Mouse (Mus musculus) frontal cortex, postnatal 36 days (tissue): Measurements from ENCODE around the gene Ern2.

Source experiments
- DNase-seq, 2 experiments: peaks; one replicate each; pipeline ENCODE4 v3.0.0; 2022; ENCODE audit warnings: low spot score in 2 of 2

Ern2 gene

DNA sequence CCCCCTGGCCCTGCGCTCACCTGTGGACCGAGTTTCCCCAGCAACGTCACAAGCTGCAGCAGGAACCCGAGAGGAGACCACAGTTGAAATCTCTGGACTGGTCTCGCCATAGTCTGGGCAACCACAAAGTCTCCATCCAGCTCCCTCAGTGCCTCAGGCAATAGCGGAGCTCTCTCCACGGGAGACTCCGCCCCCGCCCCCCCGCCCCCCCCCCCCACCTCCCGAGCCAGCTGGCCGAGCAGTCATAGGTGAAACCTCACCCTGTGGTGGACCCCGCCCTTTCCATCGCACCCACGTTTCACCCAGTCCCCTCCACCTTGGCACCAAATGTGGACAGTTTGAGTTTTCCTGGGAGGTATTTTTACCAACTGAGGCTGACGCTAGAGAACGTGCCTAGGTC, at the start of gene Ern2:
Gene Ern2 (minus strand): TSS at position 165 of the 400 bp plus-strand sequence.
- no peak for DNase-seq

DNA sequence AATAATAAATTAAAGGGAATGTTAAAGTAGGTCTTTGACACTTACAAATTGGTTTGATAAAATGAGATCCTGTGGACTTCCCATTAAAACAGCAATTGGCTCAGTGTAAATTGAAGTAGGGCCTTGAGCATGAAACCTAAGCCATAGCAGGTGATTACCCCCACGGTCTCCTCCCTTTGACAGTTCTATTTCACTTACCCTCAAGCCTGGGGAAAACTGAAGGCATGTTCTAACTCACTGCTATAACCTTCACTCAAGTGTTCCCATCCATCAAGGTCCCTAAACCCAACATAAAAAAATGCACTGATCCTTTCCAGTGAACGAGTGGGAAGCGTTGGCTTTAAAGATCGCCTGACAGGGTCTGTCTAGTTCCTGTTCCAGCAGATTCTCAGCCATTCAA, 44.9 kb upstream of the Ern2 start:
- DNase-seq = no peak

DNA sequence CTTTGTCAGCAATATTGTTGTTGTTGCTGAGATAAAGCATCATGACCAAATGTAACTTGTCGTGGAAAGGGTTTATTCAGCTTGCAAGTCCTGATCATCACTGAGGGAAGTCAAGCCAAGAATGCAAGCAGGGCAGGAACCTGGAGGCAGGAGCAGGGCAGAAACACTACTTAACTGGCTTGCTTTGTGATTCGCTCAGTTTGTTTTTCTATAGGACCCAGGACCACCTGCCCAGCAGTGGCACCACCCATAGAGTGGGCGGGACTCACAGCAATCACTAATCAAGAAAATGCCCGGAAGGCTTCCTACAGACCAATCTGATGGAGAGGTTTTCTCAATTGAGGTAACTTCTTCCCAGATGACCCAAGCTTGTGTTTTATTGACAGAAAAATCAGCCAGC, 43.9 kb upstream of the Ern2 start:
- no peak for DNase-seq

DNA sequence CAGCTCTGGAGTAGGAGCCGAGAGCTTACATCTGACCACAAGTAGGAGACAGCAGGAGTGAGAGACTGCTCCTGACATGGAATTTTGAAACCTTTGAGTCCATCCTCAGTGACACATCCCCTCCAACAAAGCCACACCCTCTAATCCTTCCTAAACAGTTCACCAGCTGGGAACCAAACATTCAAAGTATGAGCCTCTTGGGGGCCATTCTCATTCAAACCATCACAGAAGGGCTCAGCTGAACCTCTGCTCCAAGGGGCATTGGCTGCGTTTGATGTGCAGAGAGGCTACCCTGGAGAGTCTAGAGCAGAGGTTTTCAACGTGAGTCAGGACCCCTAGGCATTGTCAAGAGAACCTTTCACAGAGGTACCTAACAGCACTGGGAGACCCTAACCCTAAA, 43.3 kb upstream of the Ern2 start:
- no peak for DNase-seq

DNA sequence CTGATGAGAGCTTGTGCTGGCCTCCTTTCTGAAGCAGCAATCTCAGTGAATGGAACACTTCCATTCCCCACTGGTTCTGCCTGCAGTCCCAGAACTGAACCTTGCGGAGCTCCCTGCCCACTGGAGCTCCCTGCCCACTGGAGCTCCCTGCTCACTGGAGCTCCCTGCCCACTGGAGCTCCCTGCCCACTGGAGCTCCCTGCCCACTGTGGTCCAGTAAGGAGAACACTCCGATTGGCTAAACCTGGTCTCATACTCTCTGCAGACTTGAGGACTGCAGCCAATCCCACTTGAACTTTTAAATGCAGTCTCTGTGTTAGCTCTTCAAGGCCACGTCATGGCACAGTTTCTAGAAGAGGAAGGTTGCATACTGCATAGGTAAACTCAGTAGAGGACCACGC, 40.7 kb upstream of the Ern2 start:
- DNase-seq = no peak

DNA sequence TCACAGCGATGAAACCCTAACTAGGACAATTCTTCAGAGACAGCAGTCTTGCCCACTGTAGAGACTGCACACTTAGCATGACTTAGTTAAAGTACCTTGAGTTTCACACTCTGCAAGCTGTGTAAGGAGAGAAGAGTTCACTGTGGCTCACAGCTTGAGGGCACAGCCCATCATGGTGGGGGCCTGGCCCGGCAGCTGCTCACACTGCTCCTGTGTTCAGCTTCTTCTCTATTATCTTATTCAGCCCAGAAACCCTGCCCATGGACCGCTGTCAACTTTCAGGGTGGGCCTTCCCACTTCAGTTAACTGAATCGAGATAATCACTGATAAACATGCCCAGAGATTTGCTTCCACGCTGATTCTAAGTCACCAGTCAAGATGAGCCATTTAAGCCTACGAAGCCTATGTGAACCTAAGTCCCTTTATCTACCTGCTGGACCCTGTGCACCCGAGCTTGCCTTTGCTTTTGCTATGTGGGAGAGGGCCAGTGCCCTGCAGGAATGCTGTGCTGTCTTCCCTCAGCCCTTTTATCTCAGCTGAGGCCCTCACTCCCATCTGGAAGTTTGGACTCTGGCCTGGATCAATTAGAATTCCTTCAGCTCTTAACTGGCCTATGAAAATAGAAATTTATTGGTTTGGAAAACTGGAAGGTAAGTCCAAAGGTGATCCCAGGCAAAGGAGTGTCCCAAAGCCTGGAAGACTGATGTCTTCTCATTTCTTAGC, 40.2 kb upstream of the Ern2 start:
- DNase-seq = no peak

DNA sequence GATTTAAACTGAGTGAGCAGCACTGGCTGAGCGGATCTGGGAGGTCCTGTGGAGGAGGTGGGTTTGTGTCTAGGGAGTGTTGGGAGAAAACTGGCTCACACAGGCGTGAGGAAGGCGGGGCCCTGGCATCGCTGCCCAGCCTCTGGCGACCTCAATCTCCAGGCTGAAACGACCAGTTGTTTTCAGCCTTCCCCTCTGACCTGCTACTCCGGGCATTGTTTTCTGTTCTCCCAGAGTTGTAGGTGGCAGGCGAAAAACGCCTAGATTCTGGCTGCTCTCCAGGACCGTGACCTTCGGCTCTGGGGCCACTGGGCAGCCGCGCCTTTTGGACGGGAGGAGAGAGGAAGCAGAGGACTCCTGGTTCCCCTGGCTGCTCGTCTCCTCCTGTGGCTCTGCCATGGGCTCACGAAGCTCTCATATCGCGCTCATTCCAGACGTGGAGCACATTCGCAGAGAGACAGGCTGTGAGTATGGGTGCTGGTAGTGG, 33.4 kb upstream of the Ern2 start, which contains the start of gene Chp2:
Gene Chp2 (plus strand): TSS at position 182 of the 487 bp plus-strand sequence.
- DNase-seq = no peak

DNA sequence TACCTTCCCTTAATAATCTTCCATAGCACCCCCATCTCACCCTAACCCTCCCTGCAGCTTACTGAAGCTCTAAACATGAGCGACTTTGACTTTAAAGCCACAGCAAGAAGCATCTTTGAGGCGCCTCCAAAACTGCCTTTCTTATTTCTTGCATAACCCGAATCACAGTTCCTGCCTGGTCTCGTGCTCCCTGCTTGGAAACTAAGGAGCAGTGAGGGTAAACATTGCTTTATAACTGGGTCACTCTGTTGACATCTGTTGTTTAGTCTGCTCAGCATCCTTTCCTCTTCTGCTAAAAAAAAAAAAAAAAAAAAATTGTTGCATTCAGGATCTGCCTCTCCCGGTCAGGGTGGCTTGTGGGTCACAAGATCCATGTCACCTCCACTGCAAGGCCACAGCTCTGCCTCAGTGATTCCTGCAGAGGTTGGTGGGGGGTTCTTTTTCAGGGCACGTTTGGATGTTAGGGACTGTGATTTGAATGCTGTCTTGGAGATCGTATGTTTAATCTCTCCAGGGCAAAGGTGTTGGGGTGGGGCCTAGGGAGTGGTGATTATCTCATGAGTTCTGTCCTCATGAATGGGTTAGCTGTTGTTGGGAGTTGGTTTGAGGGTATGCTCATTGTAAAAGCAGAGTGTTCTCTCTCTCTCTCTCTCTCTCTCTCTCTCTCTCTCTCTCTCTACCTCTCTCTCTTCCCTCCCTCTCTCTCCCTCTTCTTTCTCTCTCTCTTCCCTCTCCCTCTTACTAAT, 22.4 kb upstream of the Ern2 start:
- no peak for DNase-seq

DNA sequence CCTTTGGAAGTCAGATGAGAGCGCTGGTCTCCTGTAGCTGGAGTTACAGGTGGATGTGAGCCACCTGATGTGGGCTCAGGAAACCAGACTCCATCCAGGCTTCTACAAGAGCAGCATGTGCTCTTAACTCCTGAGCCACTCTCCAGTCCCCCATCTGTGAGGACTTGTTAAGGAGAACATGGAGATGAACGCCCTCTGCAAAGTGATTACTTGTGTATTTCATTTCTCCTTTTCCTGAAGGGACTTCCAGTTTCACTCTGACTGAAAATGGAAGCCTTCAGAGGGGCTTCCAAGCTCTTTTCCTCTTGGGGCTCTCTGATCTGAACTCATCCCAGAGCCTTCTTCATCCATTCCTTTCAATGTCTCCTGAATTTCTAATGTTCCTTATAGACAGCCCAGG, 20.1 kb upstream of the Ern2 start:
- no peak for DNase-seq

DNA sequence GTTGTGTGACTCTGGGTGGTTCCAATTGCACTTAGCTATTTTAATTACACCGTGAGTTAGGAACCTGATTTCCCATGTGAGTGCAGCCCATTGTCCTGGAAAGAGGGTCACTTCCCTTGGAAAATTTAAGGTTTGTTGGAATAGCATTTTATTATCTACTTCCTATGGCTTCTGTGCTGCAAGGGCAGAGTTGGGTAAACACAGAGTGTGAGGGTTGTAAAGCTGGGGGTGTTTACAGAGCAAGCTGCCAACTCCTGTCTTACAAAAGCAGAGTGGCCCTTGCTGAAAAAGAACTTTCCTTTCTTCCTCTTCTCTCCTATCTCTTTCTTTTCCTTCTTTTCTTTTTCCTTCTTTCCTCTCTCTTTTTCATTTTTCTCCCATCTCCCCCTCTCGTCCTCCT, 17.9 kb upstream of the Ern2 start:
- DNase-seq = no peak

DNA sequence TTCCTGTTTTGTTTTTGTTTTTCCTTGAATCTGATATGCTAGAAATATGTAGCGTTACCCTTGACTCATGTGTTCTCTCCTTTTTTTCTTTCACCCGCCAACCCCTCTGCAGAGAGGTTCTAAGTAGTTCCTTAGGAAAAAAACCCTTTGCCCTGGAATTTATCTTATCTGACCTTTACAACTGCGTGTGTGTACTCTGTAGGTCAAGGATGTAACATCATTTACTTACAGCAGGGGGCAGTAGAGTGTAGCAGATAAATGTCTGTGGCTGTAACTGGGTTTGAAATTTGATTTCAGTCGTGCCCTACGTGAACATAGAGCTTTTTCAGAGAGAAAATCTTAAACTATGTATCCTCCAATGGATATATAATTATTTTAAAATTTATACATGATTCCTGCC, 13.3 kb upstream of the Ern2 start:
- peak in 1 of 2 experiments; percentile 51 for DNase-seq

DNA sequence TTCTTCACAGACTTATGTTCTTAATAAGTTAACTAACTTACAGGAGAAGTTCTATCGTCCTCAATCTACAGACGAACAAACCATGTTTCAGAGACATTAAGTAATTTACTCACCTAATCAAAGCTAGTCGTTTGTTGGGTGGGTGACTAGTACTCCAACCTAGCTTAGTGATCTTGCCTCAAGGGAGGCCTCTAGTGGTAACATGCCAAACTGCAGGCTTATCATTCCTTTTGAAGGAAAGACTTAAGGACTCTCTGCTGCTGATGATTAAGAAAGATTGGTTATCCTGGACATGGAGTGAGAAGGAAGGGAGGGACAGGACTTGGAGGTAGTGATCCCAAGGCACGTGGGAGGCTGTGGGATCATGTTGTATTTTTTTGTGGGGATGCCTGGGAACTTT, 11.3 kb upstream of the Ern2 start:
- DNase-seq = peak; percentile 49 to 64

DNA sequence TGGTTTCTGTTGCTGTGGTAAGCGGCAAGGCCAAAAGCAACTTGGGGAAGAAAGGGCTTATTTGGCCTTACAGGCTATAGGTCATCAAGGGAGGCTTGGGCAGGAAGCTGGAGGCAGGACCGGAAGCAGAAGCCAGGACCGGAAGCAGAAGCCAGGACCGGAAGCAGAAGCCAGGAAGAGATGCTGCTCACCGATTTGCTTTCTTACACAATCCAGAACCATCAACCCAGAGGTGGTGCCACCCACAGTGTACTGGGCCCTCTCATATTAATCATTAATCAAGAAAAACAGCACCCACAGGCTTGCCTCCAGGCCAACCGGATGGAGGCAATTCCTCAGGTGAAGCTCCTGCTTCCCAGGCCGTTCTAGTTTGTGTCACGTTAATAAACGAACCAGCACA, 10.8 kb upstream of the Ern2 start:
- DNase-seq = no peak

DNA sequence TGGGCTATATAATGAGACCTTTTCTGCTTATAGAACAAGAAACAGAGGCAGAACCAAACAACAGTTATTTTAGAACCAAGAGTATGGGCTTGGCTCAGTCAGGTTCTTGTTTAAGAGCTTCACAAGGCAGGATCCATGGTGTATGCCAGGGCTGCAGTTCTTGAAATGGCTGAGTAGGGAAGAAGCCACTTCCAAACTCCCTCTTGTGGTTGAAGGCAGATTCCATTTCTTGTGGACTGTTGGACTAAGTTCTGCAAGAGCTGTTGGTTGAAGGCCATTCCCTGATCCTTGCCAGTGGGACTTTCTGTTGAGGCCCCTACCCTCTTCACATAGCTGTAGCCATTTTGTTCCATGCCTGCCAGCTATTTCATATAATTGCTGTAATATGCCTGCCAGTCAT, 7.9 kb upstream of the Ern2 start:
- no peak for DNase-seq

DNA sequence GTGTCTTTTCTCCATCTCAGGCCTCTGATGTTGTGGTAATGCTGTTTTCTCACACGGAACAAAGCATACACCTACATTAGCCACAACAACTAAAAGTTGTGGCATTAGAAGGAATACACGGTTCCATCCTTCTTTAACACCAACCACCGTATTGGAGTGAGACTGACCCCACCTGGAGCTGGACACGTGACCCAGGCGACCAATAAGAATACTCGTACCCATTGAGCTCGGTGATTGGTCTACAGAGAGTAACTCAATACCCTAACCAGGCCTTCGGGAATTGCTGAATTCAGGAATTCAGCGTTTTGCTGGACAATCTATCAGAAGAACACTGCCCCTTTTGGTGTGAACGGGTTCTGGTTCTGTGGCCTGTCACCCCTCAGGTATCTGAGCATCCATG, 5.1 kb upstream of the Ern2 start:
- no peak for DNase-seq

DNA sequence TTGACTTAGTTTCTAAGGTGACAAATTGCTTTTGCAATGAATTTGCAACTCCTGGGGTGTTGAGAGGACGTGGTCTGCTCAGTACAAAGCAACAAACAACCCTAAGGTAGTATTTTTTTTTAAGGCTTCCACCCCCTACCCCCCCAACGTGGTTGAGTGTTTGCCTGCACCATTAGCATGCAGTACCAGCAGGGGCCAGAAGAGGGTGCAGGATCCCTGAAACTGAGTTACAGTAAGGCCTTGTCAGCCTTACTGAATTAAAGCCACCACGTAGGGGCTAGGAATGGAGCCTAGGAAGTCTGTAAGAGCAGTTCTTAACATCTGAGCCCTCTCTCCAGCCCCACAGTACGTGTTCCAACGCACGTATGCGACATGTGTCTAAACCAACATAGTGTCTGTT, 3.5 kb upstream of the Ern2 start:
- peak; percentile 13 to 24 for DNase-seq

DNA sequence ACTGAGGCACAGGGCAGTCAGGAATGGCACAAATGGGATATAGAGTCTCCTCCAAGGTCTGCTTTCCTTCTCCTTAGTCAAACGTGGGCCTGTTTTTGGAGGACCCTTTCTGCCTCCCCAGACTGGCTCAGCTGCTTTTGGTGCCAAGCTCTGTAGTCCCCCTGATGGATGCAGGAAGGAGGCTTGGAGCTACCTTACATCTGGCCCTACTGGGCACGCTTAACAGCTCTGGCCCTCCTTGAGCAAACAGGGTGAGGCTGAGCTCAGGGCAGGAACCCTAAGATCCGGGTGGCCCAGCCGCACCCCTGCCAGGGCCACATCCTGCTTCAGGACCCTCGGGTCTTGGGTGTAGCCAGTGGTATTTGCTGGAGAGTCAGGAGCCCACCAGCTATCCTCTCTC, 1.4 kb downstream of the Ern2 start:
- no peak for DNase-seq

DNA sequence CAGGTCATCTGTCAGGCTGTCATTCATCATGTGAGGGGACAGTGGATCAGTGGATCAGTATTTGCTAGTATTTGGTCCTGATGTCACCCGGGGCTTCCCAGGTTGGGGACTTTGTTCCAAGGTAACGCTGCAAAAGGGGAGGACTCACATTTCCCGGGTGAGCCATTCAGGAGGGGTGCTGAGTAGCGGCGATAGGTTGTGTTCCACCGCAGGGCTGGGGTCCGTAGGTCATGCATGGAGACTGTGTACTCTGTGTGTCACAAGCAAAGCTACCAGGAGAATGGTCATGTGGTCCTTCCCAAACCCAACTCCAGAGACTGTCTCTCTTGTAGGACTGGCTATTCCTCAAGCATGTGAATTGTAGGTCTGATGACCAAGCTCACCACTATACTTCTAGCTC, 5.3 kb downstream of the Ern2 start:
- no peak for DNase-seq

DNA sequence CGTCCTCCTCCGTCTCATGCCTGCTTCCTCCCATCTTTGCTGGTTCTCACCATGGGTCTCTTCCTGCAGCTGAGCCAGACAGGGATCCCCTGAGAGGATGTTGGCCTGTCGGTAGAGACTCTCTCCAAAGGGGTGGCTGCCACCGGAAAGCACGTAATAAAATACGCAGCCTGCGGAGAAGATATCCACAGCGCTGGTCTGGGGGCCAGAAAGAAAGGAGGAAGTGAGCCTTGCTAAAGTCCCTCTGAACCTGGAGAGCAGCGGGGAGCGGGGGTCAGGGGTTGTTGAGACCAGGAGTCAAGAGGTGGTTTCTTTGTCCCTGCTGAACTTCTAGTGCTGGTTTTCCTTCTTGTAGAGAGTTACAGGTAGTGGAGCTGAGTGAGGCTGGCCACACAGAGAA, 14.4 kb downstream of the Ern2 start:
- no peak for DNase-seq

DNA sequence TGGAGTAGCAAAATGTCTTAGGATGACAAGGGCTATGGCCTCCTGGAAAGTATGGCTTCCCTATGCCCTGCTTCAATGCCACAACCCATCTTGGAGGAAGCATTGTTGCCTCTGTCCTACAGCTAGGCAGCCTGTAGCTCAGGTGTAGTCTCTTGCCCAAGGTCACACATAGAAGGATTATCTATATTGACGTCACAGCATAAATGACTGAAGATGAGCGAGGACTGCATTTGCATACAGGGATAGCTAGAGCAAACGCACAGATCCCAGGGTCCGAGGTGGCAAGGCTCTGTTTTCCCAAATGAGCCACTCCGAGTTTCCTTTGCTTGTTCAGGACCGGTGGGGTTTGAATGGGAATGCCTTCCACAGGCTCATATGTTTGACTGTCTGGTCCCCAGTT, 15.3 kb downstream of the Ern2 start:
- no peak for DNase-seq

DNA sequence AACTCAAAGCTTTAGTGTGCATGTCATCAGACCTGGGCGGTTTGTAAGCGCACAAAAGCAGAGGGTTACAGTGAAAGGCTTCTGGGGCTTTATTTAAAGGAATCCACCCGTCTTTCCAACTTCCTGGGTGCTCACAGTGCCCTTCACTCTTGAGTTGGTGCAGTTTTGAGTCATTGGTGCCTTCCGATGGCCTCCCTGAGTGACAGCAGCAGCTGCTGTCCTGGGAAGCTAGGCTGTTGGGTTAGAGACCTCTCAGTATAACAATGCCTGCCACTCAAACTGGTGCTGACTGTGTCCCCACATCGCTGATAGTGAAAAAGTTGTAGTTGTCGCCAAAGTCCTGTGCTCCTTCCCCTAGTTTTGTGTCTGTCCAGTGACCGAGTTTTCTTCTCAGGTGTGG, 18.8 kb downstream of the Ern2 start:
- no peak for DNase-seq

DNA sequence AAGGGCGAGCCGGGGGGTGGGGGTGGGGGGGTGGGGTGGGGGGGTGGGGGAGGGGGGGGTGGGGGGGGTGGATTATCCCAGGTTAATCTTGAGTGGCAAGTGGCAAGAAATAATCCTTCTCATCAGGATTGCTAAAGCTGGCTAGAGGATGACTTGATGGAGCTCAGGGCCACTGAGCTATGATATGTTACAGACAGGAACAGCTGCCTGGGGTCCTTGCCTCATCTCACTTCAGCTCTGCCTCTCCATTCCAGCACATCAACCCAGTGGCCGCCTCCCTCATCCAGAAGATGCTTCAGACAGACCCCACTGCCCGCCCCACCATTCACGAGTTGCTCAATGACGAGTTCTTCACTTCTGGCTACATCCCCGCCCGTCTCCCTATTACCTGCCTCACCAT, 22.2 kb downstream of the Ern2 start:
- no peak for DNase-seq

DNA sequence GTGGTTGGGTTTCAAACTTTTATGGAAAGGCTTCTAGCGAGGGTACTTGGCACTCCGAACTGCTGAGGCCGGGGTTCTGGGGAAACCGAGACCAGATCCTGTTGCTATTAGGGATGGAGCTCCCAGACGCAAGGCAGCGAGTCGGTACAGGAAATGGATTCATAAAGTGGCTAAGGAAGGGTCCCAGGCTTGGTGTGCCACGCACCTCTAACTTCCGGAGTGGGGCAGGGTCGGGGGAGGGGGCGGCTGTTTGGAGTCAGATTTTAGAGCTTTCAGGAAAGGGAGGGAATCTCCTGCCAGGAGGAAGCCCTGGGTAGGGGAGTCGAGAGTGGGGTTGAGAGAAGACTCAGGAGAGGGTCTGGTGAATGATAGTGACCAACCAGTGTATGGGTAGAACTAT, 26.0 kb downstream of the Ern2 start:
- no peak for DNase-seq
